Mouse (Mus musculus) embryonic facial prominence, embryonic 11.5 days (tissue): ENCODE results near the gene Gcdh. TPM values are rescaled to one million over a fixed set of nuclear protein-coding genes. Genes with fewer than 3 reads are reported as not detected.
A peak's percentile ranks its signal among the peaks of the same experiment; 100 is the strongest.

ENCODE experiments used
- ATAC-seq: fragments of 200-750 bp; cut with Nextera tagmentation; replicated peaks from 2 replicates; pipeline ENCODE4 v1.8.0; 2017; ENCODE audit warnings: low read depth; ENCODE audit not compliant: insufficient number of reproducible peaks, low FRiP score, low TSS enrichment
- DNase-seq: peaks from one replicate; pipeline ENCODE4 v3.0.0-alpha.2; 2015; ENCODE audit warnings: low spot score
- H3K27ac ChIP-seq: fragments of 300-500 bp; sonication (generic); replicated peaks from 2 replicates; pipeline ENCODE4 v1.5.1; 2014; ENCODE audit warnings: mild to moderate bottlenecking, low read depth, low read length, control low read depth
- H3K27me3 ChIP-seq: fragments of 300-500 bp; sonication (generic); 2 replicates; pipeline ENCODE4 v1.6.1; 2014; ENCODE audit warnings: mild to moderate bottlenecking, low read length, moderate library complexity, mixed read lengths; ENCODE audit not compliant: control insufficient read depth, insufficient read depth
- H3K36me3 ChIP-seq: fragments of 300-500 bp; sonication (generic); replicated peaks from 2 replicates; pipeline ENCODE4 v1.6.1; 2014; ENCODE audit warnings: low read depth, mild to moderate bottlenecking, low read length, moderate library complexity, mixed read lengths; ENCODE audit not compliant: control insufficient read depth, insufficient read depth
- H3K4me1 ChIP-seq: fragments of 300-500 bp; sonication (generic); 2 replicates; pipeline ENCODE4 v1.6.1; 2014; ENCODE audit warnings: low read length, mixed read lengths; ENCODE audit not compliant: control insufficient read depth, insufficient read depth
- H3K4me2 ChIP-seq: fragments of 300-500 bp; sonication (generic); 2 replicates; pipeline ENCODE4 v1.6.1; 2014; ENCODE audit warnings: low read depth, mild to moderate bottlenecking, control low read depth, low read length, moderate library complexity
- H3K4me3 ChIP-seq: fragments of 300-500 bp; sonication (generic); 2 replicates; pipeline ENCODE4 v1.5.1; 2014; ENCODE audit warnings: low read depth, low read length, control low read depth
- H3K9ac ChIP-seq: fragments of 300-500 bp; sonication (generic); replicated peaks from 2 replicates; pipeline ENCODE4 v1.6.1; 2014; ENCODE audit warnings: mild to moderate bottlenecking, control low read depth, low read length
- H3K9me3 ChIP-seq: fragments of 300-500 bp; sonication (generic); replicated peaks from 2 replicates; pipeline ENCODE4 v1.6.1; 2016; ENCODE audit warnings: mild to moderate bottlenecking, low read length, inconsistent platforms, mixed read lengths; ENCODE audit not compliant: control insufficient read depth
- WGBS: fragments of 180-500 bp; shearing (Covaris S2); extraction: QIAGEN DNeasy Blood & Tissue Kit; methylation state at CpG from one replicate; pipeline ENCODE4 v1.1.7; 2014; 5-methylcytosine and 5-hydroxymethylcytosine counted together
- polyA plus RNA-seq: library from polyadenylated mRNA; unstranded; fragments of >200 nt; fragmentation: Nextera tagmentation; extraction: Ambion mirVana; gene quantifications from 2 replicates; pipeline ENCODE4 v1.2.1, GENCODE M21; 2014

The Gcdh gene
- polyA plus RNA-seq, 1 experiment from 2014 or later = 40.3 TPM

- Histone ChIP-seq H3K4me3 (peak within 1 kb of the TSS; percentile 61), H3K9me3 (no peaks in the 10 kb centered on the region), H3K27me3 (no peaks in the 10 kb centered on the region), H3K9ac (peak within 1 kb of the TSS; percentile 80), H3K27ac (no peak within 1 kb of the TSS), H3K36me3 (no peaks in the 10 kb centered on the region), H3K4me2 (peak within 1 kb of the TSS; percentile 97), H3K4me1 (no peaks in the 10 kb centered on the region)
- DNase-seq (no peak), ATAC-seq (no peak)
- WGBS = 72% methylated on average over 3 of the region's 3 CpGs
Observed at GRCm38 (mm10) chr8:84901752-84902151, 8.0 kb upstream of the Gcdh start, which contains the start of gene Klf1. Gene Klf1 (plus strand): TSS chr8:84901928.

- no peaks in the 10 kb centered on the region for H3K36me3 ChIP-seq
- no peak overlapping the region for H3K4me2 ChIP-seq
- no peaks in the 10 kb centered on the region for H3K9me3 ChIP-seq
- H3K4me3 ChIP-seq = no peak overlapping the region
- no peaks in the 10 kb centered on the region for H3K27me3 ChIP-seq
- H3K27ac ChIP-seq = no peak overlapping the region
- no peak overlapping the region for H3K9ac ChIP-seq
- ATAC-seq (no peak), DNase-seq (no peak)
- no peaks in the 10 kb centered on the region for H3K4me1 ChIP-seq
- WGBS = 64% methylated on average over 4 of the region's 4 CpGs
Observed at GRCm38 (mm10) chr8:84901071-84901470, 7.3 kb upstream of the Gcdh start.

DNA sequence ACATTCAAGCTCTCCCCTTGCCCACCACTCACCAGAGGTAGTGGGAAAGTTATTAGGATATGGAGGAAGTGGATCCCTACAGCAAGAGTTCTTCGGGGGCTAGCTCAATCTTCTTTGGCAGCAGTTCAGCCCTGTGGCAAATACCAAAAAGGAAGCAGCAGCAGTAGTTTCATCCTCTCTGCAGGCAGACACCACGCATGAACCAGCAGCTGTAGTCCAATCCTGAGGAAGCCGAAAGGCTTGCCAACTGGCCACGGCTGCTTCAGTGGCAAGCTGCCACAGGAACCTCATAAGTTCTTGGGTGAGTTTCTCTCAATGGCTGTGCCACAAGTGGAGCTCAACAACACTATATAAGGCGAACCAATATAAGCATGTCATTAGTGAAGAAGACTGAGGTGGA, 2.2 kb upstream of the Gcdh start:
- Histone ChIP-seq H3K4me3 (no peak overlapping the region), H3K27ac (no peak overlapping the region), H3K4me2 (no peak overlapping the region), H3K27me3 (no peaks in the 10 kb centered on the region), H3K36me3 (no peaks in the 10 kb centered on the region), H3K9me3 (no peaks in the 10 kb centered on the region), H3K9ac (no peak overlapping the region), H3K4me1 (no peaks in the 10 kb centered on the region)
- ATAC-seq (no peak), DNase-seq (no peak)
- WGBS = 83% methylated on average over 5 of the region's 5 CpGs

DNA sequence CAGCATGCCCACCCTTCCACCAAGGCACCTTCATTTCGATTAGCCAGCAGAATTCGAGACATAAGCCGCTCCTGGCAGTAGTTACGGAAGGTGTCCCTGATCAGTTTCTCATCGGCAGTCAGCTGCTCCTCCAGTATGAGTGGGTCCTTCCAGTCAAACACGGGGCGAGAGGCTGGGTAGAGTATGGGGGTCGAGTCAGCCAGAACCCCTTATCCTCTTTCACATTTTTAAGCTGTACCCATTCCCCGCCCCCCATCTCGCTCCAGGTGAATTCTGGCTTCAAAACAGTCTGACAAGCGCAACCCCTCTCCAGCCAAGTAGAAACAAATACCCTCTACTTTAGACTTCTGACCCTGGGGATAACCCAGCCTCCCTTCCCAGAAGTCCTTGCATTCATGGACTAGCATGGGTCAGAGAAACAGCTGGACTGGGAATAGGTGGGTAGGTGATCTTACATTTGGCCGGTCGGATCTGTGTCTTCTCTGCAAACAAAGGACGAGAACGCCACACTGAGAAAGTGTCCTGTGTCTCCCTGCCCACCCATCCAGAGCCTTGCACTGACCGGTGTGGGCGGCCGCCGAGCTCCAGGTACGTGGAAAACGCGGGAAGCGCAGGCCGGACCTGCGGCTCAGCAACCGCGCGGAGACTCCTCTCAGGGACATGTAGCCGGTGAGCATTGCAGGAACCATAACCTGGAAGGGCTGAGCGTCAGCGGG, 570 bp downstream of the Gcdh start:
- Histone ChIP-seq H3K27me3 (no peaks in the 10 kb centered on the region), H3K9me3 (no peaks in the 10 kb centered on the region), H3K36me3 (no peaks in the 10 kb centered on the region; the same call in 1 of the 2 replicates), H3K27ac (no peak overlapping the region; the same call in 1 of the 2 replicates), H3K9ac (peak overlapping the region; percentile 72), H3K4me3 (peak overlapping the region; percentile 69), H3K4me1 (no peaks in the 10 kb centered on the region), H3K4me2 (peak overlapping the region; percentile 75)
- ATAC-seq = peak; percentile 52
- 11% methylated on average over 31 of the region's 31 CpGs for WGBS
- DNase-seq = no peak

- Histone ChIP-seq H3K27ac (no peak overlapping the region), H3K36me3 (no peaks in the 10 kb centered on the region; the same call in 1 of the 2 replicates), H3K4me2 (no peak overlapping the region), H3K27me3 (no peaks in the 10 kb centered on the region), H3K4me3 (no peak overlapping the region), H3K9ac (no peak overlapping the region), H3K9me3 (no peaks in the 10 kb centered on the region), H3K4me1 (no peaks in the 10 kb centered on the region)
- no peak for DNase-seq
- ATAC-seq = no peak
- WGBS = 96% methylated on average over 1 of the region's 1 CpGs
Observed at GRCm38 (mm10) chr8:84889141-84889540, 4.6 kb downstream of the Gcdh start.

DNA sequence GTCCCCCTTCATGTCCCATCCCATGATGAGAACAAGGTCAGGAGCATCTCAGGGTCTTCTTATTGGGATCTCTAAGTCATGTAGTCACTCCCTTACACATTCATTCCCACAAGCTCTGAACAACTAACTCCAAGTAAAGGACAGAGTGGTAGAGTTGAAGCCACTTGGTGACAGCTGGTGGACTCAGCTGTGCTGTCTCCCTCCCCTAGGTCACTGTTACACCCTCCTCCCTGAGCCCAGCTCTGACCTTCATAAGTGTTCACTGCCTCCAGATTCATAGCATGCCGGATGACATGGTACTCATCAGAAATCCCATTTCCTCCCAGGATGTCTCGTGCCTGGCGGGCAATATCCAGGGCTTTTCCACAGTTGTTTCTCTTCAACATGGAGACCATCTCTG, 5.4 kb downstream of the Gcdh start:
- DNase-seq (no peak), ATAC-seq (no peak)
- Histone ChIP-seq H3K27ac (no peak overlapping the region), H3K9me3 (no peaks in the 10 kb centered on the region), H3K4me3 (no peak overlapping the region), H3K4me1 (no peaks in the 10 kb centered on the region), H3K27me3 (no peaks in the 10 kb centered on the region), H3K4me2 (no peak overlapping the region), H3K36me3 (no peaks in the 10 kb centered on the region; the same call in 1 of the 2 replicates), H3K9ac (no peak overlapping the region)
- 96% methylated on average over 3 of the region's 3 CpGs for WGBS

GRCm38 (mm10) chr8:84884728-84885127, 9.0 kb downstream of the Gcdh start:
- no peak for ATAC-seq
- Histone ChIP-seq H3K27me3 (no peaks in the 10 kb centered on the region), H3K36me3 (no peaks in the 10 kb centered on the region; the same call in 1 of the 2 replicates), H3K4me2 (no peak overlapping the region), H3K4me3 (no peak overlapping the region), H3K27ac (no peak overlapping the region), H3K9me3 (no peaks in the 10 kb centered on the region), H3K4me1 (no peaks in the 10 kb centered on the region), H3K9ac (no peak overlapping the region)
- WGBS = 87% methylated on average over 4 of the region's 4 CpGs
- DNase-seq = no peak

DNA sequence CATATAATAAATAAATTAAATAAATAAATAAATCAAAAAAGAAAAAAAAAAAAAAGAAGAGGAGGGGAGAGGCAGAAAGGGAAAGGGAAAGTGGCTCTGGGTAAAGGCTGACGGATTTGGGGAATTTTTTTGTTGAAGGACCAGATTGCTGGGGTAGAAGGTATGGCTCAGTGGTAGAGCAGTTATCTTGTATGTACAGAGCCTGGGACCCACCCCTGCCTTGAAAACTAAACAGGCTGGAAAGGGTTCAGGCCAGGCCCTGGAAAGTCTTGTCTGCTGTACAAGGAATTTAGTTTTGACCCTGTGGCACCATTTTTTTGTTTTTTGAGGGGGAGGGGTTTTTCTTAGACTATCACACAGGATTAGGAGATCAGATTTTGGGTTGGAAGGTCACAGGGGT, 14.8 kb downstream of the Gcdh start:
- H3K27ac ChIP-seq = no peak overlapping the region
- H3K9ac ChIP-seq = no peak overlapping the region
- WGBS = 79% methylated on average over 1 of the region's 1 CpGs
- ATAC-seq (no peak), DNase-seq (no peak)
- H3K4me2 ChIP-seq = no peak overlapping the region
- H3K4me3 ChIP-seq = no peak overlapping the region
- H3K4me1 ChIP-seq = no peaks in the 10 kb centered on the region
- H3K36me3 ChIP-seq = no peaks in the 10 kb centered on the region
- H3K9me3 ChIP-seq = no peaks in the 10 kb centered on the region
- H3K27me3 ChIP-seq = no peaks in the 10 kb centered on the region
